Mouse (Mus musculus): ENCODE results near the gene Wwtr1. TPM values are rescaled to one million over a fixed set of nuclear protein-coding genes. Genes with fewer than 3 reads are reported as not detected.

The Wwtr1 gene
- polyA plus RNA-seq, 1 experiment, result not detected

GRCm38 (mm10) chr3:57563627-57564026 lies 12.1 kb downstream of the Wwtr1 start:
- Histone ChIP-seq H3K9me3 (ENCODE audit: control insufficient read depth, low read length) (no peaks in the 10 kb centered on the region), H3K27me3 (ENCODE audit: control insufficient read depth) (no peaks in the 10 kb centered on the region), H3K4me3 (replicated peaks) (no peak overlapping the region), H3K36me3 (ENCODE audit: control insufficient read depth) (no peaks in the 10 kb centered on the region), H3K4me1 (ENCODE audit: control insufficient read depth) (no peaks in the 10 kb centered on the region)
- TF ChIP-seq GATA1 (IDR thresholded peaks at IDR 0.05; ENCODE audit: low read length) (no peak), TAL1 (IDR thresholded peaks at IDR 0.05; ENCODE audit: low read length) (no peak)

GRCm38 (mm10) chr3:57562996-57563506 lies 12.7 kb downstream of the Wwtr1 start:
- Histone ChIP-seq H3K9me3 (ENCODE audit: control insufficient read depth, low read length) (no peaks in the 10 kb centered on the region), H3K36me3 (ENCODE audit: control insufficient read depth) (no peaks in the 10 kb centered on the region), H3K27me3 (ENCODE audit: control insufficient read depth) (no peaks in the 10 kb centered on the region), H3K4me1 (ENCODE audit: control insufficient read depth) (no peaks in the 10 kb centered on the region), H3K4me3 (replicated peaks) (no peak overlapping the region)
- TF ChIP-seq TAL1 (IDR thresholded peaks at IDR 0.05; ENCODE audit: low read length) (no peak), GATA1 (IDR thresholded peaks at IDR 0.05; ENCODE audit: low read length) (no peak)

- Histone ChIP-seq H3K4me1 (ENCODE audit: control insufficient read depth) (no peaks in the 10 kb centered on the region), H3K27me3 (ENCODE audit: control insufficient read depth) (no peaks in the 10 kb centered on the region), H3K9me3 (ENCODE audit: control insufficient read depth, low read length) (no peaks in the 10 kb centered on the region), H3K4me3 (replicated peaks) (no peak overlapping the region), H3K36me3 (ENCODE audit: control insufficient read depth) (no peaks in the 10 kb centered on the region)
- TF ChIP-seq GATA1 (IDR thresholded peaks at IDR 0.05; ENCODE audit: low read length) (no peak), TAL1 (IDR thresholded peaks at IDR 0.05; ENCODE audit: low read length) (no peak)
Observed at GRCm38 (mm10) chr3:57558761-57559160, 16.9 kb downstream of the Wwtr1 start.

GRCm38 (mm10) chr3:57557408-57557807 lies 18.3 kb downstream of the Wwtr1 start:
- Histone ChIP-seq H3K27me3 (ENCODE audit: control insufficient read depth) (no peaks in the 10 kb centered on the region), H3K4me3 (replicated peaks) (no peak overlapping the region), H3K9me3 (ENCODE audit: control insufficient read depth, low read length) (no peaks in the 10 kb centered on the region), H3K4me1 (ENCODE audit: control insufficient read depth) (no peaks in the 10 kb centered on the region), H3K36me3 (ENCODE audit: control insufficient read depth) (no peaks in the 10 kb centered on the region)
- TF ChIP-seq GATA1 (IDR thresholded peaks at IDR 0.05; ENCODE audit: low read length) (no peak), TAL1 (IDR thresholded peaks at IDR 0.05; ENCODE audit: low read length) (no peak)

GRCm38 (mm10) chr3:57555560-57555959 lies 20.1 kb downstream of the Wwtr1 start:
- H3K36me3 ChIP-seq (ENCODE audit: control insufficient read depth), result no peaks in the 10 kb centered on the region
- no peaks in the 10 kb centered on the region for H3K9me3 ChIP-seq (ENCODE audit: control insufficient read depth, low read length)
- no peaks in the 10 kb centered on the region for H3K4me1 ChIP-seq (ENCODE audit: control insufficient read depth)
- no peak overlapping the region for H3K4me3 ChIP-seq (replicated peaks)
- no peaks in the 10 kb centered on the region for H3K27me3 ChIP-seq (ENCODE audit: control insufficient read depth)
- TF ChIP-seq TAL1 (IDR thresholded peaks at IDR 0.05; ENCODE audit: low read length) (no peak), GATA1 (IDR thresholded peaks at IDR 0.05; ENCODE audit: low read length) (no peak)

- no peak for TF ChIP-seq TAL1 (IDR thresholded peaks at IDR 0.05; ENCODE audit: low read length)
- no peak for TF ChIP-seq GATA1 (IDR thresholded peaks at IDR 0.05; ENCODE audit: low read length)
- Histone ChIP-seq H3K4me1 (ENCODE audit: control insufficient read depth) (no peaks in the 10 kb centered on the region), H3K36me3 (ENCODE audit: control insufficient read depth) (no peaks in the 10 kb centered on the region), H3K4me3 (replicated peaks) (no peak overlapping the region), H3K27me3 (ENCODE audit: control insufficient read depth) (no peaks in the 10 kb centered on the region), H3K9me3 (ENCODE audit: control insufficient read depth, low read length) (no peaks in the 10 kb centered on the region)
Observed at GRCm38 (mm10) chr3:57554890-57555239, 20.8 kb downstream of the Wwtr1 start.

GRCm38 (mm10) chr3:57554124-57554889 lies 21.4 kb downstream of the Wwtr1 start:
- Histone ChIP-seq H3K9me3 (ENCODE audit: control insufficient read depth, low read length) (no peaks in the 10 kb centered on the region), H3K27me3 (ENCODE audit: control insufficient read depth) (no peaks in the 10 kb centered on the region), H3K36me3 (ENCODE audit: control insufficient read depth) (no peaks in the 10 kb centered on the region), H3K4me1 (ENCODE audit: control insufficient read depth) (no peaks in the 10 kb centered on the region), H3K4me3 (replicated peaks) (no peak overlapping the region)
- TF ChIP-seq GATA1 (IDR thresholded peaks at IDR 0.05; ENCODE audit: low read length) (no peak), TAL1 (IDR thresholded peaks at IDR 0.05; ENCODE audit: low read length) (no peak)

- Histone ChIP-seq H3K4me3 (replicated peaks) (no peak overlapping the region), H3K36me3 (ENCODE audit: control insufficient read depth) (no peaks in the 10 kb centered on the region), H3K4me1 (ENCODE audit: control insufficient read depth) (no peaks in the 10 kb centered on the region), H3K9me3 (ENCODE audit: control insufficient read depth, low read length) (no peaks in the 10 kb centered on the region), H3K27me3 (ENCODE audit: control insufficient read depth) (no peaks in the 10 kb centered on the region)
- TF ChIP-seq GATA1 (IDR thresholded peaks at IDR 0.05; ENCODE audit: low read length) (no peak), TAL1 (IDR thresholded peaks at IDR 0.05; ENCODE audit: low read length) (no peak)
Observed at GRCm38 (mm10) chr3:57553108-57553507, 22.6 kb downstream of the Wwtr1 start.

GRCm38 (mm10) chr3:57551210-57551609 lies 24.5 kb downstream of the Wwtr1 start:
- TF ChIP-seq TAL1 (IDR thresholded peaks at IDR 0.05; ENCODE audit: low read length) (no peak), GATA1 (IDR thresholded peaks at IDR 0.05; ENCODE audit: low read length) (no peak)
- Histone ChIP-seq H3K4me1 (ENCODE audit: control insufficient read depth) (no peaks in the 10 kb centered on the region), H3K27me3 (ENCODE audit: control insufficient read depth) (no peaks in the 10 kb centered on the region), H3K36me3 (ENCODE audit: control insufficient read depth) (no peaks in the 10 kb centered on the region), H3K9me3 (ENCODE audit: control insufficient read depth, low read length) (no peaks in the 10 kb centered on the region), H3K4me3 (replicated peaks) (no peak overlapping the region)

Data from erythroblast, embryonic 14.5 days (primary cell).